Mouse (Mus musculus) c-Kit-negative CD71-positive TER-119-positive erythroid progenitor cells, embryonic 14.5 days (primary cell): ENCODE data around the gene Pde8b.
A peak's percentile ranks its signal among the peaks of the same experiment; 100 is the strongest.

Experiments used
- DNase-seq: peaks from one replicate; pipeline ENCODE4 v3.0.0-alpha.2; 2013; ENCODE audit warnings: low read depth, low spot score

Pde8b gene

GRCm38 (mm10) chr13:95020216-95020615, 229.9 kb downstream of the Pde8b start:
- DNase-seq, result no peak

- DNase-seq, result no peak
Observed at GRCm38 (mm10) chr13:95019345-95019744, 230.8 kb downstream of the Pde8b start.

- DNase-seq, result no peak
Observed at GRCm38 (mm10) chr13:95017916-95018315, 232.2 kb downstream of the Pde8b start.

- no peak for DNase-seq
Observed at GRCm38 (mm10) chr13:95017278-95017677, 232.9 kb downstream of the Pde8b start.

- no peak for DNase-seq
Observed at GRCm38 (mm10) chr13:95011546-95012257, 238.4 kb downstream of the Pde8b start.

- DNase-seq, result no peak
Observed at GRCm38 (mm10) chr13:95009261-95009660, 240.9 kb downstream of the Pde8b start.

- DNase-seq, result no peak
Observed at GRCm38 (mm10) chr13:95007281-95007680, 242.9 kb downstream of the Pde8b start.

- no peak for DNase-seq
Observed at GRCm38 (mm10) chr13:94990516-94990915, 259.6 kb downstream of the Pde8b start.

GRCm38 (mm10) chr13:94979081-94979480, 271.1 kb downstream of the Pde8b start:
- DNase-seq, result no peak

GRCm38 (mm10) chr13:94976219-94977186, 273.6 kb downstream of the Pde8b start, which contains the start of gene Wdr41:
Gene Wdr41, plus strand, starts transcription at chr13:94976344.
- peak; percentile 78 for DNase-seq

- no peak for DNase-seq
Observed at GRCm38 (mm10) chr13:94975828-94976218, 274.3 kb downstream of the Pde8b start.
